Mouse (Mus musculus): ENCODE measurements around the gene Cobll1. TPM values are rescaled to one million over a fixed set of nuclear protein-coding genes. Genes with fewer than 3 reads are reported as not detected.
A peak's percentile ranks its signal among the peaks of the same experiment; 100 is the strongest.

The Cobll1 gene
- polyA plus RNA-seq, 1 experiment: 6.3 TPM

DNA sequence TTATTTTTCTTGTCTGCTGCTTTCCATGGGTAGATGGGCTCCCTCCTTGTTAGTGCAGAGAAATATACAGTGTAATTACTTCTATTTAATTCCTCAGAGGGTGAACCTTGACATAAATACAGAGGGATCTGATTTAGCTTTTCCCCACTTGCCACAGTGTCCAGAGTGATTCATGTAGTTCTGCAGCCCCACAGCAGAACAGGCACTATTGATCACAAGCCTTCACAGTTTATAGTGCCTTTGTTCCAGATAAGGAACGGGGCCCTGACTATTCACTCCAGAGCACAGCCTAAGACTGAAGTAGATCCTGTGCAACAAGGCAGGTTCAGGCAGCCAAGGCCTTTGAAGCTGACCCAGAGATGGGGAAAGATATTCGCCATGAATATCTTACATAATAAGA, 10.4 kb upstream of the Cobll1 start:
- Histone ChIP-seq H3K4me1 (ENCODE audit: control insufficient read depth, insufficient read depth, low read length) (no peaks in the 10 kb centered on the region), H3K27ac (ENCODE audit: control insufficient read depth, insufficient read depth, low read depth, low read length, poor library complexity) (no peak overlapping the region), H3K4me3 (replicated peaks; ENCODE audit: control insufficient read depth, low read depth, low read length) (no peak overlapping the region)
- TF ChIP-seq POLR2A (IDR thresholded peaks at IDR 0.05; ENCODE audit: borderline replicate concordance, control insufficient read depth, low read depth, low read length) (no peak), CTCF (IDR thresholded peaks at IDR 0.05; ENCODE audit: control insufficient read depth, insufficient read depth, low read length) (no peak)
- WGBS: 76% methylated on average over 2 of the region's 2 CpGs

GRCm38 (mm10) chr2:65240173-65240745, 1.1 kb upstream of the Cobll1 start:
- 68% methylated on average over 5 of the region's 5 CpGs for WGBS
- H3K4me3 ChIP-seq (replicated peaks; ENCODE audit: control insufficient read depth, low read depth, low read length): no peak overlapping the region
- TF ChIP-seq POLR2A (IDR thresholded peaks at IDR 0.05; ENCODE audit: borderline replicate concordance, control insufficient read depth, low read depth, low read length): no peak
- no peaks in the 10 kb centered on the region for H3K4me1 ChIP-seq (ENCODE audit: control insufficient read depth, insufficient read depth, low read length)
- no peak overlapping the region for H3K27ac ChIP-seq (ENCODE audit: control insufficient read depth, insufficient read depth, low read depth, low read length, poor library complexity)

- H3K4me3 ChIP-seq (replicated peaks; ENCODE audit: control insufficient read depth, low read depth, low read length): peak overlapping the region; percentile 67
- TF ChIP-seq CTCF (IDR thresholded peaks at IDR 0.05; ENCODE audit: control insufficient read depth, insufficient read depth, low read length) (no peak), POLR2A (IDR thresholded peaks at IDR 0.05; ENCODE audit: borderline replicate concordance, control insufficient read depth, low read depth, low read length) (no peak)
- H3K27ac ChIP-seq (ENCODE audit: control insufficient read depth, insufficient read depth, low read depth, low read length, poor library complexity): peak overlapping the region; percentile 81
- under 1% methylated on average over 114 of the region's 114 CpGs for WGBS
- H3K4me1 ChIP-seq (ENCODE audit: control insufficient read depth, insufficient read depth, low read length): no peaks in the 10 kb centered on the region
Observed at GRCm38 (mm10) chr2:65238171-65238963, 836 bp downstream of the Cobll1 start.

- Histone ChIP-seq H3K4me1 (ENCODE audit: control insufficient read depth, insufficient read depth, low read length) (no peaks in the 10 kb centered on the region), H3K4me3 (replicated peaks; ENCODE audit: control insufficient read depth, low read depth, low read length) (peak overlapping the region; percentile 51), H3K27ac (ENCODE audit: control insufficient read depth, insufficient read depth, low read depth, low read length, poor library complexity) (peak overlapping the region; percentile 81; the same call in 1 of the 2 replicates)
- WGBS: under 1% methylated on average over 22 of the region's 22 CpGs
- TF ChIP-seq POLR2A (IDR thresholded peaks at IDR 0.05; ENCODE audit: borderline replicate concordance, control insufficient read depth, low read depth, low read length): no peak
- TF ChIP-seq CTCF (IDR thresholded peaks at IDR 0.05; ENCODE audit: control insufficient read depth, insufficient read depth, low read length): no peak
Observed at GRCm38 (mm10) chr2:65237610-65238170, 1.5 kb downstream of the Cobll1 start.

DNA sequence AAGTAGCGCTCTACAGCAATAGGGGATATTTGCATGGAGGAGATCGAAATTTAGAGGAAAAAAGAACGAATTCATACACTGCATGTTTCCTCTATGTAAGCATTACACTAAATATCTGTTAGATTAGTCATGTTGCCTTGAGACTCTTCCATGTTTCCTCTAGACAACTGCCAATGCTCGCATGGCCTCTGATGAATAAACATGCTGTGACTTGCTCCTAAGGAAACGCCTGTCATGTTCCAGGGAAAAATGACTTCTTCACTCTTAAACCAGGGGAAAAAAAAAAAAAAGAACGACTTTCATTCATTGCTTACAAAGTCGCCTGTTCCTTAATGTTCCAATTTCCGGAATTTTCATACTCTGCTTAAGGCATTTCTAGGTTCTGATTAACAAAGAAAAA, 2.1 kb downstream of the Cobll1 start:
- Histone ChIP-seq H3K4me1 (ENCODE audit: control insufficient read depth, insufficient read depth, low read length) (no peaks in the 10 kb centered on the region), H3K27ac (ENCODE audit: control insufficient read depth, insufficient read depth, low read depth, low read length, poor library complexity) (no peak overlapping the region), H3K4me3 (replicated peaks; ENCODE audit: control insufficient read depth, low read depth, low read length) (no peak overlapping the region)
- 60% methylated on average over 8 of the region's 8 CpGs for WGBS
- no peak for TF ChIP-seq CTCF (IDR thresholded peaks at IDR 0.05; ENCODE audit: control insufficient read depth, insufficient read depth, low read length)
- TF ChIP-seq POLR2A (IDR thresholded peaks at IDR 0.05; ENCODE audit: borderline replicate concordance, control insufficient read depth, low read depth, low read length): no peak

DNA sequence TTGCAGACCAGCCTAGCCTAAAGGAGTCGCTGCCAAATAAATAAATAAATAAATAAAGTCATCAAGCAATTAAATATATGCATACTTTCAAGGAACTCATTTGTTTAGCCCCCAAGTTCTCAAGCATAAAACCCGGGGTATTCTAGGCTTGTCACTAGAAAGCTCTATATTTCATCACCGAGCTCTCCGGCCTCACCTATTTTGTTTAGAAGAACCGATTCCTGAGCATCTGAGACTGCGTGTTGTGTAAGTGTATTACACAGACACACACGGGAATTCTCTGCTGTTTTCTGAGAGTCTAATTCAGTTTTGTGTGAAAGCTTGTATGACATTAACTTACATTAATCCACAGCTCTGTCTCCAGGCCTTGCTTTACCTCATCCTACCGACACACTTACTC, 2.6 kb downstream of the Cobll1 start:
- no peak overlapping the region for H3K27ac ChIP-seq (ENCODE audit: control insufficient read depth, insufficient read depth, low read depth, low read length, poor library complexity)
- TF ChIP-seq POLR2A (IDR thresholded peaks at IDR 0.05; ENCODE audit: borderline replicate concordance, control insufficient read depth, low read depth, low read length): no peak
- TF ChIP-seq CTCF (IDR thresholded peaks at IDR 0.05; ENCODE audit: control insufficient read depth, insufficient read depth, low read length): no peak
- no peaks in the 10 kb centered on the region; the same call in 1 of the 2 replicates for H3K4me1 ChIP-seq (ENCODE audit: control insufficient read depth, insufficient read depth, low read length)
- no peak overlapping the region for H3K4me3 ChIP-seq (replicated peaks; ENCODE audit: control insufficient read depth, low read depth, low read length)
- WGBS: 83% methylated on average over 8 of the region's 8 CpGs

DNA sequence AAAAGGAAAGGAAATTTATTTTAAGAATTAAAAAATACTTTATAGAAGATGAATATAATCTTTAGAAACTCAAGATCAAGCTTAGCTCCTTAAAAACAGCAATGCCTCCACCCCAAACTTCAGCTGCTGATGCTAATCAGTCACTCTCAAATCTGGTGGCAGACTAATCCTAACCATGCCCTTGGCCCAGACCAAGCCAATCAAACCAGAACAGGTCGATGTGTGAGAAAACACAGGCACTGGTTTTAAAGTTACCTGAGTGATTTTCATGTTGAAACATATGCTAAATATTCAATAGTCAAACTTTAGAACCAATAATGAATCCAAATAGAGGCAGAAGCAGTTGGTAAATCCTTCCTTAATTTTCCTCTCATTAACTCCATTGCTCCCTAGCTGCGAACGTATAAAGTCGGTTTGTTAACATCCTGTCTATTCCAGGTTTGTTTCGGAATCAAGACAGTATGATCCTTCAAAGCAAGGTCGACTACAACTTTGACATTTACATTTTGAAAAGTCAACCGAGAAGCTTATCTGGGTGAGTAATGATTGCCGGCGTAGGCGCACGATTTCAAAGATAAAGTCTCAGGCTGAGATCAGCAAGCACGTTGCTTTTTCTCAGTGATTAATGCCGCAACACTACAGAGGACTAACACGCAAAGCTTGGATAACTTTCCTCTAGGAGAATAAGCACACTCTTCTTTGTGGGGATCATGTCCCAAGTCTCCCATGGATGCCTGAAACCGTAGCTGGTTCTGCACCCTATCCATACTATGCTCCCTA, 6.3 kb downstream of the Cobll1 start:
- H3K27ac ChIP-seq (ENCODE audit: control insufficient read depth, insufficient read depth, low read depth, low read length, poor library complexity): no peak overlapping the region
- TF ChIP-seq POLR2A (IDR thresholded peaks at IDR 0.05; ENCODE audit: borderline replicate concordance, control insufficient read depth, low read depth, low read length): no peak
- no peak for TF ChIP-seq CTCF (IDR thresholded peaks at IDR 0.05; ENCODE audit: control insufficient read depth, insufficient read depth, low read length)
- WGBS: 81% methylated on average over 15 of the region's 15 CpGs
- H3K4me3 ChIP-seq (replicated peaks; ENCODE audit: control insufficient read depth, low read depth, low read length): no peak overlapping the region
- no peaks in the 10 kb centered on the region; the same call in 1 of the 2 replicates for H3K4me1 ChIP-seq (ENCODE audit: control insufficient read depth, insufficient read depth, low read length)

- TF ChIP-seq CTCF (IDR thresholded peaks at IDR 0.05; ENCODE audit: control insufficient read depth, insufficient read depth, low read length) (no peak), POLR2A (IDR thresholded peaks at IDR 0.05; ENCODE audit: borderline replicate concordance, control insufficient read depth, low read depth, low read length) (no peak)
- 77% methylated on average over 7 of the region's 7 CpGs for WGBS
- H3K4me3 ChIP-seq (replicated peaks; ENCODE audit: control insufficient read depth, low read depth, low read length): no peak overlapping the region
- H3K4me1 ChIP-seq (ENCODE audit: control insufficient read depth, insufficient read depth, low read length): no peaks in the 10 kb centered on the region; the same call in 1 of the 2 replicates
- no peak overlapping the region for H3K27ac ChIP-seq (ENCODE audit: control insufficient read depth, insufficient read depth, low read depth, low read length, poor library complexity)
Observed at GRCm38 (mm10) chr2:65228426-65228825, 10.8 kb downstream of the Cobll1 start.

Data from bone marrow, adult 2 months (tissue).